Mouse (Mus musculus) MEL (cell line): ENCODE measurements around the gene Acox2. TPM values are rescaled to one million over a fixed set of nuclear protein-coding genes. Genes with fewer than 3 reads are reported as not detected.

ENCODE experiments used
- DNase-seq: peaks from one replicate; pipeline ENCODE4 v3.0.0; 2011; ENCODE audit warnings: low read depth, low spot score
- H3K27ac ChIP-seq: 2 replicates; pipeline ENCODE4 v1.5.1; 2012; ENCODE audit warnings: low read depth, mild to moderate bottlenecking, control low read depth, low read length, moderate library complexity; ENCODE audit not compliant: control insufficient read depth
- H3K27me3 ChIP-seq, 2 experiments: fragments of 150-350 bp in 1 of 2; sonication (generic) in 1 of 2; 2 replicates each; pipeline ENCODE4 v1.6.1; 2012; ENCODE audit warnings: low read length in 2 of 2, mild to moderate bottlenecking in 2 of 2, improper control_type of control experiment in 1 of 2, moderate library complexity in 1 of 2; ENCODE audit not compliant: insufficient read depth in 2 of 2, control insufficient read depth in 1 of 2
- H3K36me3 ChIP-seq, 2 experiments: 2 replicates each; pipeline ENCODE4 v1.6.1; 2012 to 2014; ENCODE audit warnings: low read length in 2 of 2, improper control_type of control experiment in 1 of 2, inconsistent platforms in 1 of 2, mild to moderate bottlenecking in 1 of 2; ENCODE audit not compliant: insufficient read depth in 2 of 2, control insufficient read depth in 1 of 2
- H3K4me1 ChIP-seq, 2 experiments: fragments of 150-350 bp in 1 of 2; sonication (generic) in 1 of 2; 2 replicates each; pipeline ENCODE4 v1.6.1; 2012; ENCODE audit warnings: low read length in 2 of 2, improper control_type of control experiment in 1 of 2, mild to moderate bottlenecking in 1 of 2; ENCODE audit not compliant: insufficient read depth in 2 of 2, control insufficient read depth in 1 of 2
- H3K4me3 ChIP-seq, 2 experiments: fragments of 150-350 bp in 1 of 2; sonication (generic) in 1 of 2; 2 replicates each; pipeline ENCODE4 v1.5.1; 2012; ENCODE audit warnings: low read depth in 2 of 2, low read length in 2 of 2, mild to moderate bottlenecking in 2 of 2, moderate library complexity in 2 of 2, control low read depth in 1 of 2, improper control_type of control experiment in 1 of 2; ENCODE audit not compliant: control insufficient read depth in 1 of 2, insufficient read depth in 1 of 2
- H3K79me2 ChIP-seq: 2 replicates; pipeline ENCODE4 v1.6.1; 2012; ENCODE audit warnings: mild to moderate bottlenecking, low read length, moderate library complexity; ENCODE audit not compliant: control insufficient read depth, poor library complexity, insufficient read depth
- H3K9ac ChIP-seq: 2 replicates; pipeline ENCODE4 v1.6.1; 2012; ENCODE audit warnings: low read depth, mild to moderate bottlenecking, control low read depth, low read length, moderate library complexity; ENCODE audit not compliant: control insufficient read depth, poor library complexity, severe bottlenecking
- H3K9me3 ChIP-seq: fragments of 150-350 bp; sonication (generic); replicated peaks from 2 replicates; pipeline ENCODE4 v1.6.1; 2012; ENCODE audit warnings: mild to moderate bottlenecking, low read length, improper control_type of control experiment, moderate library complexity; ENCODE audit not compliant: insufficient read depth
- BHLHE40 ChIP-seq: IDR thresholded peaks from 2 replicates; pipeline ENCODE4 v1.6.1; 2012; ENCODE audit warnings: low read depth, mild to moderate bottlenecking, inconsistent platforms, low read length, improper control_type of control experiment, borderline replicate concordance
- CHD1 ChIP-seq: IDR thresholded peaks from 2 replicates; pipeline ENCODE4 v1.6.1; 2012; ENCODE audit warnings: low read depth, mild to moderate bottlenecking, inconsistent platforms, low read length, improper control_type of control experiment
- EP300 ChIP-seq, 2 experiments: IDR thresholded peaks; 2 replicates each; pipeline ENCODE4 v1.6.1; 2011; ENCODE audit warnings: improper control_type of control experiment in 2 of 2, low read length in 2 of 2, low read depth in 1 of 2, mild to moderate bottlenecking in 1 of 2
- GATA1 ChIP-seq: IDR thresholded peaks from 2 replicates; pipeline ENCODE4 v1.6.1; 2011; ENCODE audit warnings: low read depth, low read length, improper control_type of control experiment
- MEF2A ChIP-seq: IDR thresholded peaks from 2 replicates; pipeline ENCODE4 v1.6.1; 2014; ENCODE audit warnings: low read depth, mild to moderate bottlenecking, inconsistent platforms, low read length, improper control_type of control experiment; ENCODE audit not compliant: poor library complexity, insufficient replicate concordance, severe bottlenecking; ENCODE audit errors: extremely low read depth
- MXI1 ChIP-seq: IDR thresholded peaks from 2 replicates; pipeline ENCODE4 v1.6.1; 2011; ENCODE audit warnings: mild to moderate bottlenecking, low read depth, low read length, improper control_type of control experiment
- MYB ChIP-seq: IDR thresholded peaks from 2 replicates; pipeline ENCODE4 v1.6.1; 2011; ENCODE audit warnings: mild to moderate bottlenecking, low read depth, low read length, improper control_type of control experiment
- MYC ChIP-seq: IDR thresholded peaks from 2 replicates; pipeline ENCODE4 v1.6.1; 2011; ENCODE audit warnings: low read depth, mild to moderate bottlenecking, low read length, improper control_type of control experiment, moderate library complexity
- POLR2A ChIP-seq, 2 experiments: IDR thresholded peaks; 2 replicates each; pipeline ENCODE4 v1.6.1; 2011 to 2012; ENCODE audit warnings: low read length in 2 of 2, mild to moderate bottlenecking in 2 of 2, control low read depth in 1 of 2, improper control_type of control experiment in 1 of 2, low read depth in 1 of 2, moderate library complexity in 1 of 2; ENCODE audit not compliant: control insufficient read depth in 1 of 2, insufficient read depth in 1 of 2, poor library complexity in 1 of 2
- SMC3 ChIP-seq: IDR thresholded peaks from 2 replicates; pipeline ENCODE4 v1.6.1; 2011; ENCODE audit warnings: low read depth, low read length, improper control_type of control experiment
- TAL1 ChIP-seq: IDR thresholded peaks from 2 replicates; pipeline ENCODE4 v1.6.1; 2012; ENCODE audit warnings: mild to moderate bottlenecking, inconsistent platforms, low read length, moderate library complexity, mixed read lengths
- TBP ChIP-seq: IDR thresholded peaks from 2 replicates; pipeline ENCODE4 v1.8.0; 2011; ENCODE audit warnings: low read depth, low read length, improper control_type of control experiment
- TCF12 ChIP-seq: IDR thresholded peaks from 2 replicates; pipeline ENCODE4 v1.6.1; 2014; ENCODE audit warnings: low read depth, mild to moderate bottlenecking, inconsistent platforms, low read length, improper control_type of control experiment, moderate library complexity
- USF2 ChIP-seq, 2 experiments: IDR thresholded peaks; 2 replicates each; pipeline ENCODE4 v1.6.1; 2011 to 2012; ENCODE audit warnings: improper control_type of control experiment in 2 of 2, low read length in 2 of 2, borderline replicate concordance in 1 of 2, inconsistent platforms in 1 of 2, low read depth in 1 of 2, mild to moderate bottlenecking in 1 of 2; ENCODE audit not compliant: insufficient read depth in 1 of 2
- ZC3H11A ChIP-seq: IDR thresholded peaks from 2 replicates; pipeline ENCODE4 v1.6.1; 2012; ENCODE audit warnings: low read depth, mild to moderate bottlenecking, inconsistent platforms, low read length, improper control_type of control experiment
- ZKSCAN1 ChIP-seq: IDR thresholded peaks from 2 replicates; pipeline ENCODE4 v1.6.1; 2012; ENCODE audit warnings: low read depth, mild to moderate bottlenecking, inconsistent platforms, low read length, improper control_type of control experiment, moderate library complexity
- polyA plus RNA-seq, 2 experiments: library from polyadenylated mRNA; stranded (reverse) in 1 of 2; unstranded in 1 of 2; fragments of >175 nt in 1 of 2; fragments of >200 nt in 1 of 2; gene quantifications; 2 replicates each; pipeline versions ENCODE4 v1.2.1 to v1.2.4; 2012; ENCODE audit warnings: low replicate concordance in 2 of 2, low read depth in 1 of 2; ENCODE audit not compliant: insufficient read length in 2 of 2, insufficient read depth in 1 of 2, missing spikeins in 1 of 2
- total RNA-seq: library from RNA; depleted of rRNA; stranded (reverse); fragments of 300-350 nt; gene quantifications from 2 replicates; pipeline ENCODE4 v1.2.3, GENCODE M21; 2012

Acox2 gene
- total and polyA plus RNA-seq, 3 experiments = 0.43 TPM; not detected in 2

DNA sequence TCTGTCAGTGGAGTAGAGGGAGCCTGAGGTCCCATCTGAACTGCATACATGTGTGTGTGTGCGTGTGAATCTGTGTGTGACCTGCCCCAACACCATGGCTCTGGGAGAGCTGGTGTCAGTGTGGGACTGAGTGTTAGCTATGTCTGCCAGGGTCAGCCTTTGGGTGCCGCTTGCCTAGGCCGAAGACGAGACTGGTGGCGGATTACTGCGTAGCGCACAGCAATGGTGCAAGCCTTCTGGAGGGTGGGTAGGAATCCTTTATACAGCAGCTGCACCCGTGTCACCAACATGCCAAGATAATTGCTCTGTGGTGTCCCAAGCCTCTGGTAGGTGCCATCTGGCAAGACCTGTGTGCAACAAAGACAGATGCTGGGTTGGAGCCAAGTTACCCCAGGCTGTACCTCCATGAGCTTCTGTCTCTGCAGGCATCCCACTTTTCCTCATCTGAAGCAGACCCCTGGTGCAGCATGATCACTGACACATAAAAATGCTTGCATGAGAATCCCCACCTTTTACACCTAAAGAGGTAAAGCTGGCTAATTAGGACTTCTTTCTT lies 7.7 kb downstream of the Acox2 start:
- Histone ChIP-seq H3K9ac (no peak overlapping the region), H3K4me3 (no peak overlapping the region), H3K4me1 (no peaks in the 10 kb centered on the region), H3K27ac (no peak overlapping the region), H3K79me2 (no peaks in the 10 kb centered on the region), H3K27me3 (no peaks in the 10 kb centered on the region), H3K9me3 (no peaks in the 10 kb centered on the region), H3K36me3 (no peaks in the 10 kb centered on the region)
- DNase-seq = no peak
- no peak for TF ChIP-seq MYC
- TF ChIP-seq CHD1 = no peak

DNA sequence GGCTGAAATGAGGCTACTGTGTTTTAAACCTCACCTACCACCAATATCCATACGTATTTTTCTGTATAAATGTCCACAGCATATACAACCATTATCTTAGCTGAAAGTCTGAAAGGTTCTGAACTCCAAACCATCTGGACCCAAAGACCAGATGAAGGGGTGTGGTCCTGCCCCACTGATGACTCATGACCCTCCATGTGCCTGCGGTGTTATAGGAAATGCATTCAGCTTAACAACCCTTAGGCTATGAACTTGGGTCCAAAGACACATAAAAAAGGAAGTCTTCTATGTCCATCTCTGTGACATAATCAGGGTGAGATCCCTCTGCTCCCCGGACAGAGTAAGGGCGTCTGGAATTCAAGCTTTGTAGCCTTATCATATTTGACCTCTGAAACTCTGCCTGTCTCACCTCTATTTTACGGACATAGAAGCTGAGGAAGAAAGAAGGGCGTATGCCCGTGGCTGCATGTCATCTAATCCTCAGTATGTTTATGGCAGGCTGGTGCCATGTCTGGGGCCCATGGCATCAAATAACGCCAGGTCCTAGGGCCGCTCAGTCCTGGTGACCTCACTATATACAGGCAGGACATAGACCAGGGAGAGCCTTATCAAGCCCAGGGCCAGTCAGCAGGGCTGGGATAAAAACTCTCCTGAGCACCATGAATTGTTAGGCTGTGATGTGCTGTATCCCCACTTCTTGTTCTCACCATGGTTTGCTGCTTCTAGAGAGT lies 8.8 kb downstream of the Acox2 start:
- no peaks in the 10 kb centered on the region for H3K36me3 ChIP-seq
- no peak overlapping the region for H3K27ac ChIP-seq
- no peak for DNase-seq
- H3K4me3 ChIP-seq = no peak overlapping the region
- H3K9me3 ChIP-seq = no peaks in the 10 kb centered on the region
- TF ChIP-seq ZKSCAN1 = no peak
- no peak for TF ChIP-seq TBP
- TF ChIP-seq TAL1 = no peak
- no peak for TF ChIP-seq MYB
- no peak for TF ChIP-seq BHLHE40
- no peak for TF ChIP-seq MEF2A
- no peak for TF ChIP-seq MXI1
- no peak for TF ChIP-seq POLR2A (IDR thresholded peaks at IDR 0.05; ENCODE audit: control insufficient read depth in 1 of 2, insufficient read depth in 1 of 2, low read depth in 1 of 2, low read length in 2 of 2, poor library complexity in 1 of 2)
- no peak for TF ChIP-seq GATA1
- no peak for TF ChIP-seq EP300 (IDR thresholded peaks at IDR 0.05; ENCODE audit: low read depth in 1 of 2, low read length in 2 of 2)
- TF ChIP-seq SMC3 = no peak
- TF ChIP-seq ZC3H11A = no peak
- no peak for TF ChIP-seq CHD1
- no peak for TF ChIP-seq TCF12
- no peak for TF ChIP-seq USF2 (IDR thresholded peaks at IDR 0.05; ENCODE audit: borderline replicate concordance in 1 of 2, insufficient read depth in 1 of 2, low read depth in 1 of 2, low read length in 2 of 2)
- TF ChIP-seq, all 39 proteins: peak for 0
- H3K9ac ChIP-seq = no peak overlapping the region
- H3K4me1 ChIP-seq = no peaks in the 10 kb centered on the region
- H3K27me3 ChIP-seq = no peaks in the 10 kb centered on the region
- H3K79me2 ChIP-seq = no peaks in the 10 kb centered on the region
